Mouse (Mus musculus) heart, adult 9 months (tissue): ENCODE results near the gene Zfp568.
A peak's percentile ranks its signal among the peaks of the same experiment; 100 is the strongest.
"Not testable (repeated sequence)": the region's sequence is repeated elsewhere in the genome, so short reads cannot be mapped to it uniquely, and the experiment has no call there.

Source experiments
- DNase-seq, 2 experiments: peaks; one replicate each; pipeline ENCODE4 v3.0.0; 2022; ENCODE audit warnings: low spot score in 2 of 2

Gene Zfp568

DNA sequence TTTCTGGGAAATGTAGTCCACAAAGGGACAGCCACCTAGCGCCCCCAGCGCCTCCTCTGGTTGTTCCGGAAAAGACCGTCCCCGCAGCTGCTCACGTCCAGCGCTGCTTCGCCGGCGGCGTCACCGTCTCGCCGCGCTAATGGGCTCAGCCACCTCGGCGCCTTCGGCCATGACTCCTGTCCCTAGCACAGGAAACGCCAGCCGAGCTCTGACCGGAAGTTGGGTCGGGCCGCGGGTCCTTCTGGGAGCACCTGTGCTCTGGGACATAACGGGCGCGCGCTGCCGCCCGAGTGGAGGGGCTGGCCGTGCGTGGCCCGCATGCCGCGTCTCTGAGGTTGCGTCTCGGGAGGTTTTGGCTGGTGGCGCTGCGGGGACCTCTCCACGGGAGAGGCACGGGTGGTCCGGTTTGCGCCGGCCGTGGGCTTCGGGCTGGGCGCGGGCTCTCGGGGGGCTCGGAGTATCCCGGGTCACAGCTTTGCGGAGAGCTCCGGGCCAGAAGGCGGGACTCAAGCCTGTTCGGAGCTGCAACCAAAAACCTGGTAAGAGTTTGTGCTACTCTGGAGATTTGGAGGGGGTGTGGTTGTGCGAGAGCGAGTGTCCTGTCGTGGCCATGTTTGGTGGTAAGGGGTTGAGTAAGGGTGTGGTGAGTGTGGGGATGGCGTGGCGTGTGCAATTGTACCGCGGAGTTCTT is at the start of gene Zfp568:
TSS of gene Zfp568 (plus strand) at position 266 of the 691 bp plus-strand sequence.
- peak; percentile 95 for DNase-seq

GRCm38 (mm10) chr7:29938856-29939255 is 44.9 kb upstream of the Zfp568 start:
- no peak for DNase-seq

GRCm38 (mm10) chr7:29941027-29941426 is 42.7 kb upstream of the Zfp568 start:
- DNase-seq = no peak

GRCm38 (mm10) chr7:29942740-29943139 is 41.0 kb upstream of the Zfp568 start:
- no peak for DNase-seq

GRCm38 (mm10) chr7:29943720-29944119 is 40.0 kb upstream of the Zfp568 start:
- no peak for DNase-seq

DNA sequence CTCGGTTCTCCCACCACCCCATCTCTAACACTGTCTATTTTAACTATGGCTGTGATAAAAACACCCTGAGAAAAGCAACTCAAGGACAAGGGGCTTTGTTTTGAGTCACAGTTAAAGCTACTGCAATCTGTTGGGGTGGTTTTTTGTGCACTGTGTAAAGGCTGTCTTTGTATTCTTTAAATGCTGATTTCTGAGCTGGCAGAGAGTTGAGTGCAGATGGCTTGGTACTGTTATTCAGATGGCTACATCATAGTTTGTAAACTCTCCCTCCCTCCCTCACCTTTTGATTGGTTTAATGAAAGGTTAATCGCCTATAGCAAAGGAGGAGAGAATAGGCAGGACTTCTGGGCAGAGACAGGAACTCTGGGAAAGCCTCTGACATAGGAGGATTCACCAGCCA is 39.6 kb upstream of the Zfp568 start:
- no peak for DNase-seq

DNA sequence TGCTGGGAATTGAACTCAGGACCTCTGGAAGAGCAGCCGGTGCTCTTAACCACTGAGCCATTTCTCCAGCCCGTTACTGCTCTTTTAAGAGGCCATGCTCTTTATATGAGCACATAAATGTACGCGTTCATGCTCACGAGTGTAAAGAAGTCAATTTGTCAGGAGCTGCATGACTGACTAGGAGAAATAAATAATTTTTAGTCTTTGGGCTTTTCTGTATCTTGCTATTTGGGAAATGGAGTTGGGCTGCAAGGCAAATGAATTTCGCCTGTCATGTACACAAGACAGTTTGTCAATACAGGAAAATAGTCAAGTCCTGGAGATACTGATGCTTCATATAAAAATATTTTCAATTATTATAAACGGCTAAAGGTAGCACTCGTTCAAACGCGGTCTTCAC is 30.7 kb upstream of the Zfp568 start:
- no peak for DNase-seq

DNA sequence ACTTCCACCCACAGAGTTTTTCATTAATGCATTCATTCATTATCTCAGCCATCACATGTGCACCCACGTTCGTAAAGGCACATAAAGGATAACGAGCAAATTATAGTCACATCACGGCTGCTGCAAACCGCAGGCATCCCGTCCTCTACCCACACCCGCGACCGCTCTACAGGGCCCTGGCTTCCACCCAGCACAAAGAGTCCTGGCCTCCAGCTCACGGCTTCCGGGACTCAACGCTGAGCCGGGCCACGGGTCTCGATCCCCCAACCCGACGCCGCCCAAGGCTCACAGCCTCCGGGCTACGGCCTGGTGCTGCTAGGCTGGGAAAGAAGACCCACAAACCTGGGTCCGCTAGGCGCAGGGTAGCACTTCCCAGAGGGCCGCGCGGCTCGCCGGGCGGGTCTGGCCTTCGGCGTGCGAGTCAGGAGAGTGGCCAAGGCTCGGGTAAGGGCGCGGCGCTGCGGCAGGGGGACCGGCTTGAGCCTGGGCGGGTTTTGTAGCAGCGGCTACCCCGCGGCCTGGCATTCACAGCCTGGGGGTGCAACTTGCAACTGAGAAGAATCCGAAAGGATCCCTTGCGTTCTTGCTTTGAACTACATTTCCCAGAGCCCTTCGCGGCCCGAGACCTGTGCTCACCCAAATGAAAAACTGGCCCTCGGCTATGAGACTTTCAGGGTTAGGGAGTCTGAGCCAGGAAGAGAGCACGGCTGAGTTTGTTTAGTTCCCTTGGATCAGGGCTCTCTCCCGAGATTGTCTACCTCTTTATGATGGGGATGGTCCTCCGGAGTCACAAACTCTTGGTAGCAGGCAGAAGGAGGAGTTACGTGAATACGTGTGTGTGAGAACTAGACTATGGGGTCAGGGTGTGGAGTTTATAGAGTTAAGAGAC is 30.0 kb upstream of the Zfp568 start, which contains the start of gene Zfp74:
TSS of gene Zfp74 (minus strand) at position 577 of the 889 bp plus-strand sequence.
- DNase-seq = peak; percentile 72 to 80

- DNase-seq = peak in 1 of 2 experiments; percentile 23
These were observed 29.0 kb upstream of the Zfp568 start for GRCm38 (mm10) chr7:29954731-29955130.

DNA sequence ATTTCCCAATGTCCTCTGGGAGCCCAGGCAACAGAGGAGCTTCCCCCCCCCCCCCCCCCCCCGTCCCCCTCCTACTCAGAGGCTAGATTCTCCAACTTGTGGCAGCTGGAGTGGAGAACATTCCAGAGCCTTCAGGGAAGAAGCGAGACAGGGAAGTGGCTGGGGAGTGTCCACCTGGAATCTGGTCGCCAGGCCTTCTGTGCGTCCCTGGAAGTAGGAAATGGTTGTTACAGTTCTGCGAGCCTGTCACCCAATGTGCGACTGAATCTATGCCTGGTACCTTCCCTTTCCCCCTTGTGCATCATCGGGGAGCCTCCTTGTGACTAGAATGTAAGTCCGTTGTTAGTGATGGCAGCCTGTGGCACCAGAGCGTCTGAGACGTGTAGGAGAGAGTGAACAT is 27.5 kb upstream of the Zfp568 start:
- DNase-seq = peak in 1 of 2 experiments; percentile 10

GRCm38 (mm10) chr7:29958125-29958724 is 25.5 kb upstream of the Zfp568 start:
- DNase-seq = no peak

DNA sequence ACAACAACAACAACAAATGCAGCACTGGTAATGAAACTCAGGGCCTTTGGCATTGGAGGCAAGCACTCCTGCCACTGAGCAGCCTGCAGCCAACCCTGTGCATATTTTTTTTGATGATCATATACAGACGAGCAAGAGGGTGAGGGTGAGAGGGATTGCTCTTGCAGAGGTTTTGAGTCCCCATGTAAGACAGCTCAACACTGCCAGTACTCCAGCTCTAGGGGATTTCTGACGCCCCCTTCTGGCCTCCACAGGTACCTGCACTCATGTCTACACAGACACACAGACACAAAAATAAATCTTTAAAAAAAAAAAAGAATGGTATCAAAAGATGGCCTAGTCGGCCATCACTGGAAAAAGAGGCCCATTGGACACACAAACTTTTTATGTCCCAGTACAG is 24.8 kb upstream of the Zfp568 start:
- no peak for DNase-seq

DNA sequence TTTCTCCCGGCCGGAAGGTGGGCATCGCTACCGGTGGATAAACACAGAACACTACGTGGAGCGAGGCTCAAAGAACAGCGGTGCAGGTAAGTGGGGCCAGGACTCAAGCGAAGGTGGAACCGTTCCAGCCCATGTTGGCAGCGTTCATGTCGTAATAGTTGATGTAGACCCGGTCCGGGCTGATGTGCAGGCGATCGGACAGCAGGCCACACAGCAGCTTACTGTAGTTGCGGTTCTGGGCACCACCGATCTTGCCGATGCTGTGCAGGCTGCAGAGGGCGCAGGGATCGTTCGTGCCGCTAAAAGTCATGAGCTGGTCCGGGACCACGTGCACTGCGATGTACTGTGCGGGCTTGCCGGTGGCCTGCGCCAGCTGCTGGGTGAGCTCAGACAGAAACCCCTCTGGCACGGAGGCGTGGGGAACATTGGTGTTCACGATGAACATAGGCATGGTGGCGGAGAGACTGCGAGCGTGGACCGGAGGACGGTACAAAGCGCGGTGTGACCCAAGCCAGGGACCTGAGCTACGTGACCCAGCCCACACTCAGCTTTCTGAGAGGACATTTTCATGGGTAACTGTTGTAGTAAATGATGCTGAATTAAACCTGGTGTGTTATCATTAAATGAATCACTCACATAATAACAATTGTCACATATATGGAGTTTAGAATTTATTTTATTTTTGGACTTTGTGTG is 18.5 kb upstream of the Zfp568 start:
- not testable (repeated sequence) for DNase-seq

GRCm38 (mm10) chr7:29970686-29971085 is 13.1 kb upstream of the Zfp568 start:
- DNase-seq = no peak

- no peak for DNase-seq
These were observed 3.0 kb upstream of the Zfp568 start for GRCm38 (mm10) chr7:29980761-29981160.

DNA sequence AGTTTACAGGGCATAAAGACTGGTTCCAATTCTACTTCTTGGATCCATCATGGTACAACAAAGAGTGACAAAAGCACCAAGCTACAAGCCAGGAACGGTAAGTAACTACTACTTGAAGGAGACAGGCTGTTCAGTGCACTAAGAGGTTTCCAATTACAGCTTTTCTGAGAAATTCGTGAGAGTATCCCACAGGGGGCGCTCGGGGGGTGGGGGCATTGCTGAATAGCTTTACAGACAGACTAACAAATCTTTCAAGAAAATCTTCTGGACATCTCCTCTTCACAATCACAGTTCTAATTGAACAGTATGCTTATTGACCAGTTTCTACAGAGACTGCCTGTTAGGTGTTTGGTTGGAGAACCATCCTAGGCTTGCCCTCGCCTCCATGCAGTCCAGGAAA is 2.3 kb upstream of the Zfp568 start:
- no peak for DNase-seq

- DNase-seq = no peak
These were observed 1.9 kb upstream of the Zfp568 start for GRCm38 (mm10) chr7:29981860-29982259.

- no peak for DNase-seq
These were observed 1.4 kb upstream of the Zfp568 start for GRCm38 (mm10) chr7:29982341-29982740.

- peak in 1 of 2 experiments; percentile 13 for DNase-seq
These were observed 824 bp upstream of the Zfp568 start for GRCm38 (mm10) chr7:29982931-29983330.

DNA sequence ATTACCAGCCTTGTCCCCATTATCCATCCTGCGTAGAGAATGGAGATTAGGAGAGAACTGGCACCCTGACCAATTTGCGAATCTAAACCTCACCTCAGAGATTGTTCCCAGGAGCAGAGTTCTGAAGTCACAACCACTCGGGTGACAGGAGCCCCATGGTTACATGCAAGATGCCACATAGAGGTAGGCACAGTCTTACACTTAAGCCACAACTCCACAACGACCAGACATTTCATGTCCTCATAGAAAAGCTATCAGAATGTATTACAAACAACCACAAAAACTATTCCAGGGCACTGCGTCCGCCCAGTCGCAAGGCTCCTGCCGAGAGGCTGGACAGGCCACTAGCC is 440 bp upstream of the Zfp568 start:
- no peak for DNase-seq

DNA sequence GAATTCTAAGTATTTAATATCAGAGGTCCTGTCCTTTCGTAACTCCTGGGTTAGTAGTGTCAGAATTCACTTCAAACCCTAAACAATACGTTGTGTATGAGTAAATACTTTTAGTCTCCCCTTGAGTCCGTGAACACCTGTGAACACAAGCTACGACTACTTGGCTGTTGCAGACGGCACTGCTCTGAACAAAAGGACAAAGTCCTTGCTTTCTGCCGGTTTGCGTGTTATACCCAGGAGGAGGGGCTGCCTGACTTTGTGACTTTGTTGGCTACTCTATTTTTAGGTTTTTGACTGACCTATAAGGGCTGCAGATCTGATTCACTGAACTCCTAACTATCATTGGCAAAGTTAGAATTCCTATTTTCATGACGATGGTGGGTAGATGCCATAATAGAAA is 2.3 kb downstream of the Zfp568 start:
- DNase-seq = no peak

GRCm38 (mm10) chr7:29987551-29987950 is 3.8 kb downstream of the Zfp568 start:
- DNase-seq = no peak
